Mouse (Mus musculus): ENCODE measurements around the gene Mpzl1.

DNA sequence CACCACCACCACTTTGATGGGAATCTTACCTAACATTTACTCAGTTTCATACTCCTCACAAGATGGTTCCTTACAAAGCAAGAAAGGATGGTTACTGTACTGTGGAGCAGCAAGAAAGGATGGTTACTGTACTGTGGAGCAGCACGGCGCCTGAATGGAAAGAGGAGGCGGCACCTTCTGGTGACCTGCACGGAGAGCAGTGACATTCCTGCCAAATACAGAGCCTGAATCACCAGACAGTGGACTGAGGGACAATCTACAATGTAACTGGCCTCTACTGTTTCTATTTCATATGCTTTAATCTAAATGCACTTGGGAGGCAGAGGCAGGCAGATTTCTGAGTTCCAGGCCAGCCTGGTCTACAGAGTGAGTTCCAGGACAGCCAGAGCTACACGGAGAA, 9.3 kb downstream of the Mpzl1 start:
- no peak for TF ChIP-seq EP300 (IDR thresholded peaks at IDR 0.05; ENCODE audit: insufficient read depth, low read depth, low read length)
- TF ChIP-seq POLR2A (IDR thresholded peaks at IDR 0.05; ENCODE audit: insufficient read depth, low read depth, low read length): no peak

Data from heart, adult 2 months (tissue).